ENCODE assay signal across 8 mouse cellular contexts in the genomic region with DNA sequence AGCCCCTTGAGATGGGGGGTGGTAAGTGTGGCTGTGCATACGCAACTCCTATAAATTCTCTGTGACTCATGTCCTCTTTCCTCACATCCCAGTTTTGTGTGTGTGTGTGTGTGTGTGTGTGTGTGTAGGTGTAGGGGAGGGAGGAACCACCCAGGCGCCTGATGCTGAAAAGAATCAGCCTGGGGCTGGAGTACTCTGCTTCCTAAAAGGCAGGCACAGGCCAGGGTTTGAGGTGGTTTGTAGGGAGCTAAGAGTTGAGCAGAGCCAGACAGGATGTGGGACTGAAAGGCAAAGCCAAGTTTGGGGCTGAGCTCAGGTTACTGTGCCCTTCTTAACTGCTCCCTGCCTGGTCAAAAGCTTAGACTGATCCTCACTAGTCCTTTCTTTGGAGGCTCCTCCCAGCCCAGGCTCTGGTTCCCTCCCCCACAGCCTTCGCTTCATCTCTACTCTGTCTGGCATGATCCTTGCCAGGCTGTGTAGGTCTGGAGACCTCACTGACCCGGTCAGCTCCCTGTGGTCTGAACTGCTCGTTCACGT. TPM values are rescaled to one million over a fixed set of nuclear protein-coding genes. Genes with fewer than 3 reads are reported as not detected.
DNase-seq lines count a peak whose midpoint lies in the region; ATAC-seq and TF ChIP-seq lines count a peak whose summit lies in the region.

No protein-coding gene starts in this region.

- peak; percentile 45 for ATAC-seq in embryonic facial prominence, embryonic 13.5 days (ENCODE audit: insufficient number of reproducible peaks, insufficient read depth, low FRiP score, low TSS enrichment, low read depth)
- ATAC-seq in hindbrain, embryonic 11.5 days (ENCODE audit: low FRiP score), result no peak
- peak; percentile 37 for ATAC-seq in limb, embryonic 11.5 days (ENCODE audit: insufficient number of reproducible peaks, low FRiP score, low TSS enrichment, low read depth)
- 0 out of 2 replicates have a peak, but pooled peaks have one; percentile 1 for ATAC-seq in midbrain, postnatal 0 days (ENCODE audit: low FRiP score)

- peaks cover 40% of the 10 kb centered on the region for H3K36me3 ChIP-seq in embryonic facial prominence, embryonic 13.5 days
- H3K36me3 ChIP-seq in hindbrain, embryonic 11.5 days (ENCODE audit: control insufficient read depth, insufficient read depth, low read length), result no peaks in the 10 kb centered on the region
- H3K36me3 ChIP-seq in limb, embryonic 11.5 days (ENCODE audit: control insufficient read depth, insufficient read depth, low read length), result peaks cover 7% of the 10 kb centered on the region; the same call in 1 of the 2 replicates
- H3K36me3 ChIP-seq in midbrain, postnatal 0 days (ENCODE audit: insufficient read depth, low read length), result peaks cover 3% of the 10 kb centered on the region; the same call in 1 of the 2 replicates

- H3K27ac ChIP-seq in embryonic facial prominence, embryonic 13.5 days, result peak overlapping the region; percentile 70
- H3K27ac ChIP-seq in hindbrain, embryonic 11.5 days (ENCODE audit: low read depth, low read length), result no peak overlapping the region
- H3K27ac ChIP-seq in limb, embryonic 11.5 days (replicated peaks; ENCODE audit: low read depth, low read length), result peak overlapping the region; percentile 90
- H3K27ac ChIP-seq in midbrain, postnatal 0 days (ENCODE audit: low read depth, low read length), result 0 out of 2 replicates have a peak overlapping the region, but pooled peaks have one; percentile 0
- no peak overlapping the region for H3K27ac ChIP-seq in cerebellum, adult 2 months (ENCODE audit: insufficient read depth, low read length)

- H3K4me2 ChIP-seq in embryonic facial prominence, embryonic 13.5 days, result peak overlapping the region; percentile 91
- H3K4me2 ChIP-seq in hindbrain, embryonic 11.5 days (replicated peaks; ENCODE audit: low read depth, low read length), result peak overlapping the region; percentile 93
- H3K4me2 ChIP-seq in limb, embryonic 11.5 days (ENCODE audit: low read depth, severe bottlenecking), result peak overlapping the region; percentile 92
- peak overlapping the region; percentile 97 for H3K4me2 ChIP-seq in midbrain, postnatal 0 days (ENCODE audit: low read depth, low read length, poor library complexity, severe bottlenecking)

- DNase-seq in layer of hippocampus, adult 11-12 months (ENCODE audit: low spot score), result peak; percentile 48
- DNase-seq in layer of hippocampus, adult 9-10 months (ENCODE audit: low spot score), result no peak
- no peak for DNase-seq in hindbrain, embryonic 11.5 days (ENCODE audit: low spot score)
- DNase-seq in limb, embryonic 11.5 days (ENCODE audit: low spot score), result peak; percentile 77
- DNase-seq in midbrain, postnatal 0 days (ENCODE audit: low spot score), result no peak
- no peak for DNase-seq in cerebellum, adult 9-11 months
- DNase-seq in cerebellum, adult 2 months, result no peak

- WGBS in embryonic facial prominence, embryonic 13.5 days, result 5% methylated on average over 6 of the region's 6 CpGs
- 27% methylated on average over 6 of the region's 6 CpGs for WGBS in hindbrain, embryonic 11.5 days
- 8% methylated on average over 6 of the region's 6 CpGs for WGBS in limb, embryonic 11.5 days
- WGBS in midbrain, postnatal 0 days, result 40% methylated on average over 6 of the region's 6 CpGs
- 62% methylated on average over 6 of the region's 6 CpGs for WGBS in cerebellum, adult 2 months

- H3K9me3 ChIP-seq in embryonic facial prominence, embryonic 13.5 days, result no peaks in the 10 kb centered on the region
- no peaks in the 10 kb centered on the region for H3K9me3 ChIP-seq in hindbrain, embryonic 11.5 days (ENCODE audit: control insufficient read depth, low read length)
- no peaks in the 10 kb centered on the region for H3K9me3 ChIP-seq in limb, embryonic 11.5 days (ENCODE audit: control insufficient read depth, low read length)
- H3K9me3 ChIP-seq in midbrain, postnatal 0 days (ENCODE audit: low read length), result no peaks in the 10 kb centered on the region

- no peak for TF ChIP-seq POLR2A in cerebellum, adult 2 months (IDR thresholded peaks at IDR 0.05; ENCODE audit: borderline replicate concordance, insufficient read depth, low read length)

- H3K9ac ChIP-seq in embryonic facial prominence, embryonic 13.5 days, result peak overlapping the region; percentile 85
- peak overlapping the region; percentile 31 for H3K9ac ChIP-seq in hindbrain, embryonic 11.5 days (ENCODE audit: low read depth, low read length)
- H3K9ac ChIP-seq in limb, embryonic 11.5 days (ENCODE audit: low read length), result peak overlapping the region; percentile 80
- H3K9ac ChIP-seq in midbrain, postnatal 0 days (replicated peaks; ENCODE audit: low read length, poor library complexity, severe bottlenecking), result 0 out of 2 replicates have a peak overlapping the region, but pooled peaks have one; percentile 14

- peaks cover 62% of the 10 kb centered on the region for H3K4me1 ChIP-seq in embryonic facial prominence, embryonic 13.5 days
- no peaks in the 10 kb centered on the region for H3K4me1 ChIP-seq in hindbrain, embryonic 11.5 days (replicated peaks; ENCODE audit: control insufficient read depth, insufficient read depth, low read length)
- peaks cover 41% of the 10 kb centered on the region for H3K4me1 ChIP-seq in limb, embryonic 11.5 days (ENCODE audit: control insufficient read depth, insufficient read depth, low read length)
- no peaks in the 10 kb centered on the region; the same call in 1 of the 2 replicates for H3K4me1 ChIP-seq in midbrain, postnatal 0 days (ENCODE audit: insufficient read depth, low read length)
- peaks cover 3% of the 10 kb centered on the region; the same call in 1 of the 2 replicates for H3K4me1 ChIP-seq in cerebellum, adult 2 months (ENCODE audit: control insufficient read depth, insufficient read depth, low read length)

- H3K27me3 ChIP-seq in embryonic facial prominence, embryonic 13.5 days, result peaks cover 6% of the 10 kb centered on the region
- no peaks in the 10 kb centered on the region; the same call in 1 of the 2 replicates for H3K27me3 ChIP-seq in hindbrain, embryonic 11.5 days (ENCODE audit: control insufficient read depth, insufficient read depth, low read length)
- no peaks in the 10 kb centered on the region for H3K27me3 ChIP-seq in limb, embryonic 11.5 days (ENCODE audit: control insufficient read depth, insufficient read depth, low read length)
- peaks cover 20% of the 10 kb centered on the region; the same call in 1 of the 2 replicates for H3K27me3 ChIP-seq in midbrain, postnatal 0 days (ENCODE audit: insufficient read depth, low read length)
- H3K27me3 ChIP-seq in cerebellum, adult 2 months (ENCODE audit: control insufficient read depth, insufficient read depth, low read length), result peaks cover 2% of the 10 kb centered on the region; the same call in 1 of the 2 replicates

- peak overlapping the region; percentile 79 for H3K4me3 ChIP-seq in embryonic facial prominence, embryonic 13.5 days
- peak overlapping the region; percentile 65 for H3K4me3 ChIP-seq in hindbrain, embryonic 11.5 days (ENCODE audit: low read depth, low read length)
- peak overlapping the region; percentile 70 for H3K4me3 ChIP-seq in limb, embryonic 11.5 days (ENCODE audit: low read depth, low read length)
- peak overlapping the region; percentile 53; the same call in 1 of the 2 replicates for H3K4me3 ChIP-seq in midbrain, postnatal 0 days (ENCODE audit: low read depth, low read length)
- H3K4me3 ChIP-seq in cerebellum, adult 2 months (replicated peaks; ENCODE audit: insufficient read depth, low read depth, low read length), result no peak overlapping the region

- no peak for TF ChIP-seq CTCF in midbrain, postnatal 0 days (IDR thresholded peaks at IDR 0.05)
- no peak for TF ChIP-seq CTCF in cerebellum, adult 2 months (IDR thresholded peaks at IDR 0.05; ENCODE audit: borderline replicate concordance, insufficient read depth, low read depth, low read length)

RNA-seq across cellular contexts. Expression of gene Rhoc, which starts 2.3 kb away (rescaled TPM):
- polyA plus RNA-seq in embryonic facial prominence, embryonic 13.5 days (2015; fragmentation: Nextera tagmentation; extraction: Ambion mirVana), result 145 and 158 TPM in 2 replicates
- 99.1 and 105 TPM in 2 replicates for polyA plus RNA-seq in hindbrain, embryonic 11.5 days (2014; fragmentation: Nextera tagmentation; extraction: Ambion mirVana)
- polyA plus RNA-seq in limb, embryonic 11.5 days (2014; fragmentation: Nextera tagmentation; extraction: Ambion mirVana), result 146 and 160 TPM in 2 replicates
- 35.2 and 50.9 TPM in 2 replicates for total RNA-seq in midbrain, postnatal 0 days (2014; rRNA removed)
- polyA plus RNA-seq in midbrain, postnatal 0 days (2015; fragmentation: Nextera tagmentation; extraction: Ambion mirVana), result 39.9 and 44.8 TPM in 2 replicates
- polyA plus RNA-seq in cerebellum, adult 2 months (2012; rRNA removed), result 30.6 and 31.2 TPM in 2 replicates

RNA-seq across cellular contexts. Expression of gene Fam19a3, which starts 8.8 kb away (rescaled TPM):
- polyA plus RNA-seq in embryonic facial prominence, embryonic 13.5 days (2015; fragmentation: Nextera tagmentation; extraction: Ambion mirVana), result 0.15 and 0.25 TPM in 2 replicates
- polyA plus RNA-seq in hindbrain, embryonic 11.5 days (2014; fragmentation: Nextera tagmentation; extraction: Ambion mirVana), result 0.09 TPM in 1 of 2 replicates, not detected in the other
- 0.29 and 0.30 TPM in 2 replicates for polyA plus RNA-seq in limb, embryonic 11.5 days (2014; fragmentation: Nextera tagmentation; extraction: Ambion mirVana)
- 0.09 and 0.11 TPM in 2 replicates for total RNA-seq in midbrain, postnatal 0 days (2014; rRNA removed)
- polyA plus RNA-seq in midbrain, postnatal 0 days (2015; fragmentation: Nextera tagmentation; extraction: Ambion mirVana), result not detected in 2 replicates
- 0.41 and 0.43 TPM in 2 replicates for polyA plus RNA-seq in cerebellum, adult 2 months (2012; rRNA removed)

RNA-seq across cellular contexts. Expression of gene Ppm1j, which starts 9.6 kb away (rescaled TPM):
- polyA plus RNA-seq in embryonic facial prominence, embryonic 13.5 days (2015; fragmentation: Nextera tagmentation; extraction: Ambion mirVana), result 3.4 and 3.5 TPM in 2 replicates
- 0.48 and 1.3 TPM in 2 replicates for polyA plus RNA-seq in hindbrain, embryonic 11.5 days (2014; fragmentation: Nextera tagmentation; extraction: Ambion mirVana)
- 1.3 and 1.8 TPM in 2 replicates for polyA plus RNA-seq in limb, embryonic 11.5 days (2014; fragmentation: Nextera tagmentation; extraction: Ambion mirVana)
- total RNA-seq in midbrain, postnatal 0 days (2014; rRNA removed), result 0.22 and 0.76 TPM in 2 replicates
- polyA plus RNA-seq in midbrain, postnatal 0 days (2015; fragmentation: Nextera tagmentation; extraction: Ambion mirVana), result 1.2 and 1.3 TPM in 2 replicates
- 4.5 and 6.1 TPM in 2 replicates for polyA plus RNA-seq in cerebellum, adult 2 months (2012; rRNA removed)

RNA-seq across cellular contexts. Expression of gene Mov10, which starts 27.9 kb away (rescaled TPM):
- polyA plus RNA-seq in embryonic facial prominence, embryonic 13.5 days (2015; fragmentation: Nextera tagmentation; extraction: Ambion mirVana), result 56.3 and 59.7 TPM in 2 replicates
- 15.1 and 15.2 TPM in 2 replicates for polyA plus RNA-seq in hindbrain, embryonic 11.5 days (2014; fragmentation: Nextera tagmentation; extraction: Ambion mirVana)
- polyA plus RNA-seq in limb, embryonic 11.5 days (2014; fragmentation: Nextera tagmentation; extraction: Ambion mirVana), result 61.4 and 62.3 TPM in 2 replicates
- total RNA-seq in midbrain, postnatal 0 days (2014; rRNA removed), result 7.9 and 18.2 TPM in 2 replicates
- polyA plus RNA-seq in midbrain, postnatal 0 days (2015; fragmentation: Nextera tagmentation; extraction: Ambion mirVana), result 6.1 and 7.7 TPM in 2 replicates
- polyA plus RNA-seq in cerebellum, adult 2 months (2012; rRNA removed), result 3.2 and 4.1 TPM in 2 replicates

Comparison
In these comparisons a context has a peak if more than half of its experiments do, and no peak if none do; other contexts are left out.
1. DNase-seq: peak in layer of hippocampus, adult 11-12 months (single experiment) and limb, embryonic 11.5 days (single experiment); none in layer of hippocampus, adult 9-10 months (single experiment), hindbrain, embryonic 11.5 days (single experiment), midbrain, postnatal 0 days (single experiment), cerebellum, adult 9-11 months (single experiment) and cerebellum, adult 2 months (0 of 2).
2. H3K27ac ChIP-seq: peak in embryonic facial prominence, embryonic 13.5 days (single experiment), limb, embryonic 11.5 days (single experiment) and midbrain, postnatal 0 days (single experiment); none in hindbrain, embryonic 11.5 days (single experiment) and cerebellum, adult 2 months (single experiment).
3. H3K9ac ChIP-seq: peak in every context shown above with its lines; median percentile 85 in embryonic facial prominence, embryonic 13.5 days; 80 in limb, embryonic 11.5 days; 31 in hindbrain, embryonic 11.5 days; 14 in midbrain, postnatal 0 days.
4. Peak in every context shown above with its lines, with median percentiles within 50 percentile points of each other: H3K4me2 ChIP-seq.